Mouse (Mus musculus) activated CD4-positive, CD25-positive, alpha-beta regulatory T cell (primary cell): ENCODE results near the gene Platr25. TPM values are rescaled to one million over a fixed set of nuclear protein-coding genes. Genes with fewer than 3 reads are reported as not detected.

Experiments
- polyA plus RNA-seq, 2 experiments: library from polyadenylated mRNA; unstranded; fragments of 100-300 nt; shearing (Covaris generic); gene quantifications; one replicate each; pipeline ENCODE4 v1.2.1; 2017

The Platr25 gene
- 10 to 100 TPM; 13.1 to 15.8 TPM for polyA plus RNA-seq

GRCm38 (mm10) chr13:62760432-62761415 is at the start of gene Platr25:
Platr25 (minus strand) TSS chr13:62760709.

GRCm38 (mm10) chr13:62785199-62786134 is 25.0 kb upstream of the Platr25 start, which contains the start of gene Gm5141:
Gm5141 (minus strand) TSS chr13:62785808.

GRCm38 (mm10) chr13:62623577-62624276 is 136.8 kb downstream of the Platr25 start, which contains the start of gene 6720489N17Rik:
6720489N17Rik (minus strand) TSS chr13:62624182.

Other genes starting within 250 kb of the Platr25 start
- gene Zfp935, start 202.2 kb downstream of the Platr25 start, polyA plus RNA-seq: not detected
- 10 to 100 TPM in 1 of 2 experiments, 1 to 10 TPM in 1; 7.5 to 13.5 TPM for gene Zfp934, start 189.5 kb downstream of the Platr25 start, polyA plus RNA-seq
- 1 to 10 TPM; 2.0 to 2.3 TPM for gene 6720489N17Rik, start 136.5 kb downstream of the Platr25 start, polyA plus RNA-seq
- 1 to 10 TPM; 4.8 to 6.5 TPM for gene Gm5141, start 25.1 kb upstream of the Platr25 start, polyA plus RNA-seq
- not detected for gene Fbp2, start 97.7 kb upstream of the Platr25 start, polyA plus RNA-seq
- not detected for gene Fbp1, start 127.6 kb upstream of the Platr25 start, polyA plus RNA-seq
- 100 to 1,000 TPM; 176 to 253 TPM for gene 2010111I01Rik, start 204.2 kb upstream of the Platr25 start, polyA plus RNA-seq